ENCODE assay signal across 19 mouse cellular contexts in the genomic region with DNA sequence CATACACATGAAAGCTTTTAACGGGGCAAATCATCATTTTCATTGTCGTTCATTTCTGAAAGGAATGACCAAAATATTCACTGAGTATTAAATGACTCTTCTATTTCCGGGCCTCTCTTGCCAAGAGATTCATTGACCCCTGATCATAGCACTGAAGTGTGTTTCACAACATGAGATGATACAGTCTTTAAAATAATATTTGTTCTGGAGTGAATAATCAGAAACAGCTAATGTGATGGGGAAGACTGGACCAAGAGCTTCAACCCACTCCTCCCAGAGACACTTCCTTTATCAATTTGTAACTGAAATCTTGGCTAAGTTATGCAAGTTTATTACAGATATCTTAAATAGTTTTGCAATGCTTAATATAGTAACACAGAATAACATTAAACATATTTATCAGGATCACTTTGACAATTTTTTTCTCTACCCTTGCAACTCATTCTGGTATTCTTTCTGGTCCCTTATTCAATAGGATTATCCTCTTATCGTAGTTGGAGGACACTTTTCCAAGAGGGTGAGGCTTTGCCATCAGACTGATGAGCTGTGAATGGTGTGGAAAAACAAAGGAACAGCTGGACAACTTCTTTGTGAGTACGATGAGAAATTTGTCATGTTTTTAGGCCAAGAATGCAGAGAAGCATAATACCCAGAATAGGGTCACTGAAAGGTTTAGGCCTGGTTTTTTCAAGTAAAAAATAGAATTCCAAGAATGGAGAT.
"Had no signal": no experiment of that assay in that cellular context is flagged by ENCODE, and none has a peak within 500 bp of the region (broad histone marks: within the 10 kb centered on the region; RNA-seq: fewer than 3 reads in every experiment).

No protein-coding gene starts in this region.

- H3K9ac ChIP-seq: liver, embryonic 14.5 days; midbrain, embryonic 12.5 days; neural tube, embryonic 13.5 days; neural tube, embryonic 15.5 days had no signal

- H3K4me1 ChIP-seq: midbrain, embryonic 10.5 days; midbrain, embryonic 12.5 days; neural tube, embryonic 13.5 days; neural tube, embryonic 15.5 days had no signal

- ATAC-seq: midbrain, embryonic 16.5 days had no signal

- H3K27me3 ChIP-seq: midbrain, embryonic 12.5 days; neural tube, embryonic 13.5 days; neural tube, embryonic 15.5 days had no signal

- H3K4me2 ChIP-seq: liver, embryonic 11.5 days; midbrain, embryonic 12.5 days; neural tube, embryonic 13.5 days; neural tube, embryonic 15.5 days had no signal

- H3K9me3 ChIP-seq: midbrain, embryonic 10.5 days; midbrain, embryonic 12.5 days; neural tube, embryonic 13.5 days; neural tube, embryonic 15.5 days had no signal

- H3K36me3 ChIP-seq: midbrain, embryonic 10.5 days; midbrain, embryonic 12.5 days; neural tube, embryonic 13.5 days; neural tube, embryonic 15.5 days had no signal

- DNase-seq: lung, postnatal 14 days; lung, postnatal 4 days; midbrain, embryonic 14.5 days; retina, postnatal 1 day; right cerebral cortex, adult 18-20 months; right cerebral cortex, postnatal 25 days; right cerebral cortex, postnatal 4 days; spleen, adult 18-20 months; thymus, adult 18-20 months; thymus, postnatal 14 days; thymus, postnatal 36 days had no signal

- H3K4me3 ChIP-seq: midbrain, embryonic 10.5 days; midbrain, embryonic 12.5 days; myocyte; neural tube, embryonic 13.5 days; neural tube, embryonic 15.5 days had no signal

- H3K27ac ChIP-seq: liver, embryonic 14.5 days; midbrain, embryonic 10.5 days; midbrain, embryonic 12.5 days; neural tube, embryonic 13.5 days; neural tube, embryonic 15.5 days had no signal
